Mouse (Mus musculus) 416B (cell line): ENCODE data around the gene Cdc27.

Experiments
- DNase-seq: peaks from one replicate; pipeline ENCODE4 v3.0.0; 2011; ENCODE audit warnings: low read depth

Gene Cdc27

DNA sequence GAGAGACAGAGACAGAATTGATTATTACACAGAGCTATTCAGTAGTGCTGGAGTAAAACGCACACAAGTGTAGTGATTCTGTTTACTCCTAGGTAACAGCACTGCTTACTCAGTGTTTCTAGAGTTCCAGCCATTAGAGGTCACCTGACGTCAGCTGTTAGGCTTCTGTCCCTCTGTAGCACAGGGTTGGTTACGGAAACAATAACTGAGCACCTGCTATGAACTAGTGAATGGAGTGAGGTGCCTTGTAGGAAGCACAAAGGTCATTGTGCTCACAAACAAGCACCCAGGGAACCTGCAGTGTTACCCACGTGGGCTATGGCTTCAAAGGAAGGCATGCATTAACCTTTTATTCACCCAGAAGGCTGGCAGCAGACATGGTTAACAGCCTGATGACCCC is 70.9 kb downstream of the Cdc27 start:
- DNase-seq: no peak

DNA sequence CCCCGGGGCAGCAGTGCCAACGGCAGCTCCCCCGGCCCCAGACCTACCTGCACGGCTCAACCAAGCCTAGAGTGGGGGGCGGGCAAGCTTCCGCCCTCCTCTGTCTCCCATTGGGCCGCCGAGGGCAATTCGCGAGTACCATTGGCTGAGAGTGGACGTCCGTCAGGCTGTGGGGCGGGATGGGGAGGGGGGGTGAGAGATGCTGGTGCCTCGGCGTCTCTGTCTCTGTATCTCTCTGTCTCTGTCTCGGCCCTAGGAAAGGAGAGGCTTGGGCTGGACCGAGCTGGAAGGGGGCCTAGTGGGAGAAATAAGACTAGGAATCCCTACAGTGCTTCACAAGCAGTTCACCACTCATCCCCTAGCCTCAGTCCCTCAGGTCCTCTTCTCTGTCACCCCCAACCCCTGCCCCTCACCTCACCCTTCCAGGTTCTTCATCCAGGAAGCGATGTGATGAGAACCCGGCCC is 81.0 kb downstream of the Cdc27 start:
- DNase-seq: peak; percentile 91

DNA sequence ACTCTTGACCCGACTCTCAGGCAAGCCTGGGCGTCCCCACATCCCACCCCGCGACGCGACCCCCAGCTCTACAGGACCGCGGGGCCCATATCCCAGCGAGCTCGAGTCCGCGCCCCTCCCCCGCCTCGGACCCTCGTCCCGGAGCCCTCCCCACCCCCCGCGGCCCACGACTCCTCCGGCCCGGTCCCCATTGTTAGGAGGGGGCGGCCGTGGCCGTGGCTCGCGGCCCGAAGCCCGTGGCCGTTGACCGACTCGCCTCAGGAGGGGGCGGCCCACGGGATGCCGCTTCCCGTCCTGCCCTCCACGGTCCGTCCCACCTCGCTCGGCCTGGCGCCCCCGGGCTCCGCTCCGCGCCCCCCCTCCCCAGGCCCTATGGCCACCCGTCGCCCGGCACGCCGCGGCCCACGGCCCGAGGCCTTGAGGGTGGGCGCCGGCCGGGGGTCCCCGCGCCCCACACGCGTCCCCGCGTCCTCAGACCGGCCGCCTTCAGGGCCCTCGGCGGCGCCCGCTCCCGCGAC is 81.6 kb downstream of the Cdc27 start, which contains the start of gene Kansl1:
Kansl1 (minus strand) TSS at position 111 of the 518 bp plus-strand sequence.
- DNase-seq: no peak

DNA sequence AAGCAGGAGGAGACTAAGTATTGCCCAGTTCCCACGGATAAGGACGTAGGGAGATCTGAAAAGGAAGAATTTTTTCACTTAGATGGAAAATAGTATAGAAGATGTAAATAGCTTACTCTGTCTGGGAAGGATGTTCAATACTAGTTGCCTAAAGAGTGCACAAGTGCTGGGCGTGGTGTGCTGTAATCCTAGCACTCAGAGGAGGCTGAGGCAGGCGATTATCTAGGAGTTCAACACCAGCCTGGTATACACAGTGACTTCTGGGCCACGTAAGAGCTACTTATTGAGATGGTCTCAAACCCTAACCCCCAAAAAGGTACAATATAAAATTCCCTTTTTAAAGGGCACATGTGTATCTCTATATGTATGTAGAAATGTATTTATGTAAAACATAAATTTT is 82.7 kb downstream of the Cdc27 start:
- DNase-seq: no peak

DNA sequence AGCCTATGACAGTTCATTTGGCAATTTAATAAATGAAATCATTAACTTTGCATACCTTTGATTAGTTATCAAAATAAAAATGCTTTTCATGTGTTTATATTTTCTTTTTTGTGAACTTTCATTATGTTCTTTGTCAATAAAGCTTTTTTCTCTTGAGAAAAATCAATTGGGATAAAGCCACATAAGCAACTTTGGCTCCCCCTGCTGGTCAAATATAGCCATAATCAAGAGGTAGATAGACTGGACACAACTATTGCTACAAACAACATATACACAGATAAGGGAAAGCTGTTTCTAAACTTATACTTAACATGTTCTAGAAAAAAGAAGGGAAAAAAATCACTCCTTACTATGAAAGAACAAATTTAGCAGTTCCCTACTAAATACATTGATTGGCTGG is 88.9 kb downstream of the Cdc27 start:
- peak; percentile 87 for DNase-seq

DNA sequence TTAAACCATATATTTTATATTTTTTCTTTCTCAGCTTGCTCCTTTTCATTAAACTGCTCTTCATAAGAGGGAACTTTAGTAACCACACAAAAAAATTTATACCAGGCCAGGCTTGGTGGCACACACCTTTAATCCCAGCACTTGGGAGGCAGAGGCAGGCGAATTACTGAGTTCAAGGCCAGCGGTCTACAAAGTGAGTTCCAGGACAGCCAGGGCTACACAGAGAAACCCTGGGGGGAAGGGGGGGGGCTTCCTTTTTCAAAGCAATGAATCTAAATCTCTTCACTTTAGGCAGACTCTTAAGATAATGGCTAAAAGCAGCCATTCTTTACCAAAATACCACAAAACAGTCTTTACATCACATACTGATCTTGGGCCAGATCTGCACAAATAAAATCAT is 90.7 kb downstream of the Cdc27 start:
- DNase-seq: no peak

DNA sequence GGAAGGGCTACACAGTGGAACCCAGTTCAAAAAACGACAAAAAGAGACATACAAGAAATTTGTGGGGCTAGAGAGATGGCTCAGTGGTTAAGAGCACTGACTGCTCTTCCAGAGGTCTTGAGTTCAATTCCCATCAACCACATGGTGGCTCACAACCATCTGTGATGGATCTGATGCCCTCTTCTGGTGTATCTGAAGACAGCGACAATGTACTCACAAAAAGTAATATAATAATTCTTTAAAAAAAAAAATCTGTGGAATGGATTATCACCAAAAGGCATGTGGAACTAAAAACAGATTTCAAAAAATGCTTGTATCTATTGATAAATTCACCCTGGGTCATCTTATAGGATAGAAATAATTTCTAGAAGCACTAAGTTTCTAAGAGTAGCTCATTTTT is 91.9 kb downstream of the Cdc27 start:
- DNase-seq: no peak
